Mouse (Mus musculus): ENCODE data around the gene Ovch2. TPM values are rescaled to one million over a fixed set of nuclear protein-coding genes. Genes with fewer than 3 reads are reported as not detected.

The Ovch2 gene
- total RNA-seq, 2 experiments from 2014 or later = not detected

DNA sequence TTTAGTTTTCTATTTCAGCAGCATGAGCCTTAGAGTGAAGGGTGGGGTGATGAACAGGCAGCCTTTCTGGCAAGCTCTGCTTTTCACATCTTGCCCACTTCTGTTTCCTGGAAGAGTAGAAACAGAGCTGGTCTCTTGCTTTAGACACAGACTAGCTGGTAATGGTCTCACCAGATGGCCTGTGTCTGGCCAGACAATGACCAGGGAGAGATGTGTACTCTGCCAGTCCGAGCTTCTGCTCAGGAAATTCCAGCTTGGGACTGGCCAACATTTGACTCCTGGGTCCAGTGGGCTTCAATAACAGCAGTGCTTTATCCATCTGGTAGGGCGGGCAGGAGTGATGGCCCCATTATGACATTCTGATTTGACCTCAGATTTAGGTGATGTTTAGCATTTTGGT is 55.9 kb downstream of the Ovch2 start:
- no peak for DNase-seq (ENCODE audit: low spot score in 2 of 2)

DNA sequence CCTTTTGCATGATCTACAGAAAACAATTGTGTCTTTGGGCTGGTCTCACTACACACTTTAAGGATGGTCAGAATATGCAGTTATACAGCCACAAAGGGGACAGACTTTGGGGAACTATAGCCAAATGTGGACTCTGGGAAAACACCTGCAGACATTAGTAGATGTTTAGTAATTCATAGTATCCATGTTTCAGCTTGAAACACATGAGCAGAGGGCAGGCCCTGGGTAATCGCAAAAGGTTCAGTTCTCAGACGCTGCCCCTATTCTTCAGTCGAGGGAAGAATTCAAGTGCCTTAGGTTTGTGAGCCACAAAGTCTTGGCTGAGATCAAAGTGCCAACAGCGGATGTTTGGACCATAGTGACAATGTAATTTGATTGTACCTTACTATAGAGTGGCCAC is 56.6 kb downstream of the Ovch2 start:
- DNase-seq (ENCODE audit: low spot score in 2 of 2) = no peak

DNA sequence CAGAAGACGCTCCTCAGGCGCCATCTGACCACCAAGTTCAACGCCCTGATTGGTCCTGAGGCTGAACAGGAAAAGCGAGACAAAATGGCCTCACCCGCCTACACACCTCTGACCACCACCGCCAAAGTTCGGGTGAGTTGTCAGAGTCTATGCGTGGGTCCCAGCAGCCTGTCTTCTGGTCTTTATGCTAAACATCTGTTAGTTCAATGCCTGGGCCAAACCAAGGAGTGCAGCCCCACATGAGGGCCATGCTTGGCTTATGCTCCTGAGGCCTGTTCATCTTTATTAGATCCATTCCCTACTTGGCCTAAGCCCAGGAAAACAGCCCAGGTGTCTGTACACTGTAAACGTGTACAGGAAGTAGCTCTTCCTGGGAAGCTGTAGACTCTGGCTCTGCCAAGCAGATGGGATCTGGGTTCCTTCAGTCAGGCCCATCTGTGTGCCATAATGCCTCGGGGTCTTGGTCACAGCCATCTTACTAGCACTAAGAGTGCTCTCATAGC is 58.0 kb downstream of the Ovch2 start:
- no peak for DNase-seq (ENCODE audit: low spot score in 2 of 2)

DNA sequence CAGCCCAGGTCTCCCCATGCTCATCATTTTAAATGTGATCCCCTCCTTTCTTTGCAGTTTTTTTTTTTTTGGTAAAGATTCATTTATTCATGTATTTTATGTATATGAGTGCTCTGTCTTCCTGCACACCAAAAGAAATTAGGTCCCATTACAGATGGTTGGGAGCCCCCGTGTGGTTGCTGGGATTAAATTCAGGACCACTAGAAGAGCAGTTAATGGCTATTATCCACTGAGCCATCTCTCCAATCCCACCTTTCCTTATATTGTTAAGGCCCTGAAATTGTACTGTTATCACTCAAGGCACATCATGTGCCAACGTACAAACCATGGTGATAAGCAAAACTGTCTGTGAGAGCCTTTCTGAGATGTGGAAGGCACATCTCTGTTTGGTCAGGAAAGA is 62.3 kb downstream of the Ovch2 start:
- peak; percentile 46 to 68 for DNase-seq (ENCODE audit: low spot score in 2 of 2)

DNA sequence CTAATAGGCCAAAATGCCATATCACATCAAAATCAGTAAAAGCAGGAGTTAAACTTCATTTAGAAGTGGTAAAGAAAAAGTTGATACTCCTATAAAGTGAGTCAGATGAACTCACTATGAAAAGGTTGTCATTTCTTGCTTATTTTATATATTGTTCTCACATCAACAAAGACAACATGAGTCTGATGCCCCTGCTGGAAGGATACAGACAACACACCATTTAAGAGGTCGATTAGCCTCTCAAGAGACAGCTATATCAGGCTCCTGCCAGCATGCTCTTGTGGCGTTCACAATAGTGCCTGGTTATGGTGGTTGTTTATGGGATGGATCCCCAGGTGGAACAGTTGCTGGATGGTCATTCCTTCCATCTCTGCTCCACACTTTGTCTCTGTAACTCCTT is 67.8 kb downstream of the Ovch2 start:
- DNase-seq (ENCODE audit: low spot score in 2 of 2) = no peak

Other genes with a start within 250 kb of the Ovch2 start
- 1 to 10 TPM; 7.9 to 9.4 TPM for gene Olfml1, start 233.8 kb downstream of the Ovch2 start, total RNA-seq (2021)
- 1 to 10 TPM; 3.5 to 4.5 TPM for gene Ppfibp2, start 206.0 kb downstream of the Ovch2 start, total RNA-seq (2021)
- gene 5330417H12Rik, start 176.0 kb downstream of the Ovch2 start, total RNA-seq (2021) = not detected
- gene Cyb5r2, start 43.2 kb downstream of the Ovch2 start, total RNA-seq (2021) = under 1 TPM in 1 of 2 experiments, not detected in 1; 0.30 TPM
- not detected for gene Olfr467, start 11.1 kb upstream of the Ovch2 start, total RNA-seq (2021)
- gene Olfr469, start 24.3 kb upstream of the Ovch2 start, total RNA-seq (2021) = not detected
- gene Olfr470, start 46.3 kb upstream of the Ovch2 start, total RNA-seq (2021) = not detected
- not detected for gene Olfr472, start 96.7 kb upstream of the Ovch2 start, total RNA-seq (2021)
- gene Olfr473, start 129.2 kb upstream of the Ovch2 start, total RNA-seq (2021) = not detected
- gene Olfr474, start 153.4 kb upstream of the Ovch2 start, total RNA-seq (2021) = not detected
- not detected for gene Olfr476, start 163.6 kb upstream of the Ovch2 start, total RNA-seq (2021)
- gene Olfr477, start 185.5 kb upstream of the Ovch2 start, total RNA-seq (2021) = not detected
- not detected for gene Olfr478, start 232.8 kb upstream of the Ovch2 start, total RNA-seq (2021)
- gene Olfr479, start 249.5 kb upstream of the Ovch2 start, total RNA-seq (2021) = not detected

All from layer of hippocampus, postnatal 10 days (tissue).